Mouse (Mus musculus) cerebral cortex, adult 2 months (tissue): ENCODE measurements around the gene 2210407C18Rik.

Experiments
- WGBS: fragments of 180-500 bp; shearing (Covaris S2); methylation state at CpG from one replicate; pipeline ENCODE4 v1.1.7; 2018; 5-methylcytosine and 5-hydroxymethylcytosine counted together

Gene 2210407C18Rik

DNA sequence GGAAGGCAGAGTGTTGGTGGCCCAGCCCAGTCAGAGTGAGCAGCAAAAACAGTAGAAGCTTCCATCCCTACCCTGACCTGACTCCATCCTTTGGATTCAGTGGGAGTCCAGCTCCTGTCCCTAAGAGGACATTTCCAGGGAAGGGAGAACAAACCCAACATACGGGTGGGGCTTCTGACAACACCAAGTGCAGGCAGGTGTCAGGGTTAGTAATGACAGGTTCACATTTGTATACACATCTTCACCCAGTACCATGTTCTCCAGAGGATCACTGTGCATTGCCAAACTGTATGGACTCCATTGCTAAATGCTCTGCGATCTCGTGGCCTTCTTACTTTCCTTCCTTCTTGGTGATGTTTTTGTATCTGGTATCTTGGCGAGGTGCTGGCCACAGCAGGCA lies at the start of gene 2210407C18Rik:
Gene 2210407C18Rik (minus strand): TSS at position 101 of the 400 bp plus-strand sequence.
- 90% methylated on average over 4 of the region's 4 CpGs for WGBS

- WGBS: 87% methylated on average over 4 of the region's 4 CpGs
These were observed 42.7 kb upstream of the 2210407C18Rik start, which contains the start of gene Olfr322 for GRCm38 (mm10) chr11:58658596-58658995. Gene Olfr322, plus strand, starts transcription at chr11:58658782.

GRCm38 (mm10) chr11:58655151-58655550 lies 39.3 kb upstream of the 2210407C18Rik start:
- WGBS: 90% methylated on average over 3 of the region's 3 CpGs

GRCm38 (mm10) chr11:58643350-58643749 lies 27.5 kb upstream of the 2210407C18Rik start:
- WGBS: 20% methylated on average over 6 of the region's 6 CpGs

- WGBS: 85% methylated on average over 13 of the region's 13 CpGs
These were observed 25.9 kb upstream of the 2210407C18Rik start for GRCm38 (mm10) chr11:58641638-58642358.

GRCm38 (mm10) chr11:58641057-58641456 lies 25.2 kb upstream of the 2210407C18Rik start:
- 32% methylated on average over 14 of the region's 14 CpGs for WGBS

GRCm38 (mm10) chr11:58640272-58640867 lies 24.5 kb upstream of the 2210407C18Rik start, which contains the start of gene Trim58:
Gene Trim58, plus strand, starts transcription at chr11:58640465.
- WGBS: 3% methylated on average over 34 of the region's 34 CpGs

- WGBS: 67% methylated on average over 7 of the region's 7 CpGs
These were observed 22.4 kb upstream of the 2210407C18Rik start for GRCm38 (mm10) chr11:58638176-58638701.

DNA sequence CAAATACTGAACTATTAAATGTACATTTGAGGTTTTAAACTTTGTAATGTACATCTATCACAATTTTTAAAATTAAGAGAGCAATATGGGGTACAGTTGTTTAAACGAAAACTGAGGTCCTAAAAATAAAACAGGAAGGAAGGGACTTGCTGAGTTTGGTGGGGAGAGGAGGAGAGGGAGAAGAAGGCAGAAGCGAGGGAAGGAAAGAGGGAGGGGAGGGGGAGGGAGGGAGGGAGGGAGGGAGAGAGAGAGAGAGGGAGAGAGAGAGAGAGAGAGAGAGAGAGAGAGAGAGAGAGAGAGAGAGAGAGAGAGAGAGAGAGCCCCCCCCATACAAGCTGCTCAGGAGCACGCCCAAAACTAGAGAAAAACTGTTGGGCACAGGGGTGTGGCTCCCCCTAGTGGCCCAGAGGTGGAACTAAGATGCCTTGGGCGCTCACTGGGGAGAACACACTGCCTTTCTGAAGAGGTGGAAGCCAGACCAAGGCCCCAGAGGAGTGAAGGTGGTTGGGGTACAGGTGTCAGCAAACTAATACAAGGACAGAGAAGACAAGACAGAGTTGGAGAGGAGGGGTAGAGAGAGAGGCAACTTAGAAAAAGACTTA lies 20.6 kb upstream of the 2210407C18Rik start:
- WGBS: 28% methylated on average over 4 of the region's 4 CpGs

DNA sequence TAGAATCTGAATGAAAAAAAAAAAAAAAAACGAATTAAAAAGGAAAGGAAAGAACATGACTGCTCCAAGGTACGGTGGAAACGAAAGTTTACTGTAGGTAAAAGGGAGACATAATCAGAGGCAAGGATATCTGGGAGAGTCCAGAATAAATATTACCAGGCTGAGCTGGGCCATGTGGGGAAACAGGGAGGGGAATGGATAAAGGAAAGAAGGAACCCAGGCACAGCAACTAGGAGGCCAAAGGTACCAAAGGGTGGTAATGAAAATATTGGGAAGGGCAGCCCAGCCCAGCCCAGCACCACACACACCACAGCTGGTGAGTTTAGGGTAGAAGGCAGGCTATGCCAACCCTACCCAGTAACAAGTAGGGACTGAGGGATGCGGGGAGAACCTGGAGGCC lies 19.0 kb upstream of the 2210407C18Rik start:
- WGBS: 68% methylated on average over 4 of the region's 4 CpGs

- 88% methylated on average over 5 of the region's 5 CpGs for WGBS
These were observed 14.5 kb upstream of the 2210407C18Rik start, which contains the start of gene Olfr323 for GRCm38 (mm10) chr11:58630401-58630800. Gene Olfr323, minus strand, starts transcription at chr11:58630501.

GRCm38 (mm10) chr11:58626146-58626545 lies 10.3 kb upstream of the 2210407C18Rik start:
- WGBS: 62% methylated on average over 4 of the region's 4 CpGs

DNA sequence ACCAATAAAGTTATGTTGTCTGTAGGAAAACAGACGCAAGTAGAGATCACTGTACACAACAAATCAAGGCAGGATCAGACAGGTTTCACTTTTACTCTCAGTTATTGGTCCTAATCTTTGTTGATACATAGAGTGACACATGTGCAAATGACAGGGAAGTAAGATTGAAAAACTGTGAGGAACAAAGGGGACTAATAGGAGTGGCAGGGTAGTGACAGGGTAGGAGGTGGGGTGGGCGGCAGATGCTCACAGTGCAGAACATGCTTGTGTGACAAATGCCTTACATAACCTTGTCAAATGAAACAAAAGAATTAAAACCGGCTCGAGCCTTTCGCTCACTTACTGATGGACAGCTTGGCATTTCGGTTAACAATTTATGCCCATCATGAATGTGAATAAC lies 2.9 kb upstream of the 2210407C18Rik start:
- WGBS: 70% methylated on average over 6 of the region's 6 CpGs

DNA sequence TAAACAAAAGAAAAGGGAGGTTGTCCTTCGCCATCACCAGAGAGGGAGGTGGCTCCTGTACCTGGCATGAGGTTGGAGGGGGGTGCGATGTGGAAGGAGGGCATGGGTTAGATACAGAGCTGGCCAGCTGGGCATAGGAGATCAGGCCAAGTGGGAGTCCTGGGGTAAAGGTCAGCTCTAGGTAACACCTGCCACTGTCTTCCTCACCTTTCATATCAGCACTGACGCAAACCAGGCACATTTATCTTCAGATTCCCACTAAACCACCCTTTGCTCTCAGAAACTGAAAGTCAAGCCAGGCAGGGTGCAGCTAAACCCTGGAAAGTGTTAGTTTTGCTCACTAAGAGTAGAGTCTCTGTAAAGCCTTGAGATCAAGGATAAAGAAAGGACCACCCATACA lies 2.5 kb upstream of the 2210407C18Rik start:
- WGBS: 79% methylated on average over 3 of the region's 3 CpGs

DNA sequence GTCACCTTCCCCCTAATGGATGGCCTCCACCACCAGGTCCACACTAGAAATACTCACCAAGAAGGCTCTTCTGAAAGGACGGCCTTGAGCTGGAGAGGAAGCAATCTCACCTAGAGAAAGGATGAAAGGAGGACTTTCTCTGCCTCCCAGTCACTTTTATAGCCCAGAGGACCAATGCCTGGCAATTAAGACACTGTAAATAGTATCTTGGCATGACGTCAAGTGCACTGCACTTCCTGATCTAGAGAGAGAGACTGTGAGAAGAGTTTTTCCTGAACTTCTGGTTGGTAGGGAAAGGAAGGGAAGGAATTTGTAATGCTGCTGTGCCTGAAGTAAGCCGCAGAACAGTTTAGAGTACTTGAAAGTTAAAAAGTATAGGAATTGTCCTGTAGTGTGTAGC lies 2.5 kb downstream of the 2210407C18Rik start:
- WGBS: 66% methylated on average over 3 of the region's 3 CpGs

DNA sequence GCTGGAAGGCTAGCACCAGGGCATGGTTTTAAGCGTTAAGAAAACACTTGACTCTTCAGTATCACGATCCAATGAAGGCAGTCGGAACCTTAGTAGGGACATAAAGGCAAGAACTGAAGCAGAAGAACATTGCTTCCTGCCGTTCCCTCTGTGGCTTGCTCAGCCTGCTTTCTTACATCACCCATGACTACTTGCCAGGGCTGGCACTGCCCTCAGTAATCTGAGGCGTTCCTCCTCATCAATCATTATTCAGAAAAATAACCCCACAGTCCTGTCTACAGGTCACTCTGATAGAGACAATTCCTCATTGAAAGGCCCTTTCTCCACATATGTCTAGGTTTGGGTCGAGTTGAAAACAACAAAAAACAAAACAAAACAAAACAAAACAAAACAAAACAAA lies 8.8 kb downstream of the 2210407C18Rik start:
- 72% methylated on average over 6 of the region's 6 CpGs for WGBS

GRCm38 (mm10) chr11:58606177-58606919 lies 9.5 kb downstream of the 2210407C18Rik start:
- 93% methylated on average over 12 of the region's 12 CpGs for WGBS

DNA sequence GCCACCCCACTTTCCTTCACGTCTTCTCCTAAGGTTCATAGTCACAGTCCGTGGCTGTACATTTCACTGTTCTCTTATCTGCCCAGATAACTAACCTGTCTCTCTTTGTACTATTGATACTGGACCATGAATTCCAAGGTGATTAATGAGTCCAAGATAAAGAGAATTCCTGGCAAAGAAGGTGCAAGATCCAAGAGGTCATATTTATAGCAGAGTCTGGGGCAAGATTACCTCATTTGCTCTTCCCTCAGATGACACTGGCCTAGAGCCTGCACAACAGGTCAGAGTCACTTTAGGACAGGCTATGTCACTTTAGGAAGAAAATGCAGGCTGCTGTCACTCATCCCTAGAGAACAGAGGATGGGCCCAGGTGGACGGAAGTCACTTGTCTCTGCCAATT lies 10.6 kb downstream of the 2210407C18Rik start:
- WGBS: 94% methylated on average over 3 of the region's 3 CpGs

- WGBS: 88% methylated on average over 2 of the region's 2 CpGs
These were observed 11.2 kb downstream of the 2210407C18Rik start for GRCm38 (mm10) chr11:58604688-58605087.

GRCm38 (mm10) chr11:58602800-58603560 lies 12.9 kb downstream of the 2210407C18Rik start:
- WGBS: 87% methylated on average over 6 of the region's 6 CpGs

- WGBS: 92% methylated on average over 13 of the region's 13 CpGs
These were observed 18.0 kb downstream of the 2210407C18Rik start for GRCm38 (mm10) chr11:58597837-58598236.
